Mouse (Mus musculus): ENCODE results near the gene Bdh2. TPM values are rescaled to one million over a fixed set of nuclear protein-coding genes. Genes with fewer than 3 reads are reported as not detected.

The Bdh2 gene
- polyA plus RNA-seq, 1 experiment from 2014 or later, result 1.7 TPM

DNA sequence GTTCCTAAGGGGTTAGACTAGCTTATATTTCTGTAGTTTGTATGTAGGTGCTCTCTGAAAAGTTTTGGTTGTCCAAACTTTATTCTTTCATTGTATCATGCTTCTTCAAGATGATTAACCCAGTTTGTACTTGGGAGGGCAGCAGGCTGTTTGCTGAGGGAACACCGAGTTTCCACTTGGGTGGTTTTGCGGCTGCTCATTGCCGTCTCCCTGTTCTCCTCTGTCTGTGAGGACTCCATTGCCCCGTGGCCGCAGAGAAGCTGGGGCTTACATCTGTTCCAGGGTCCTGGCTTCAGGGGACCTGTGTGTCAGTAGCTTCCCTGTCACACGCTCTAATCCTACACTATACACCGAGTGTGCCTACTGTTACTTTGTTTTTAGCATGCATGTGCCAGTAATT is 20.8 kb upstream of the Bdh2 start:
- Histone ChIP-seq H3K27me3 (replicated peaks; ENCODE audit: control insufficient read depth, insufficient read depth, low read length) (no peaks in the 10 kb centered on the region), H3K4me2 (no peak overlapping the region), H3K9ac (ENCODE audit: low read depth, low read length) (no peak overlapping the region), H3K9me3 (ENCODE audit: control insufficient read depth, low read length) (no peaks in the 10 kb centered on the region), H3K4me1 (replicated peaks; ENCODE audit: control insufficient read depth, insufficient read depth, low read length) (no peaks in the 10 kb centered on the region), H3K36me3 (ENCODE audit: control insufficient read depth, insufficient read depth, low read length) (peaks cover 64% of the 10 kb centered on the region), H3K27ac (ENCODE audit: low read depth, low read length) (no peak overlapping the region), H3K4me3 (ENCODE audit: low read depth, low read length) (no peak overlapping the region)
- ATAC-seq (replicated peaks; ENCODE audit: low FRiP score) (no peak), DNase-seq (ENCODE audit: low spot score) (no peak)
- WGBS, result 94% methylated on average over 7 of the region's 7 CpGs

DNA sequence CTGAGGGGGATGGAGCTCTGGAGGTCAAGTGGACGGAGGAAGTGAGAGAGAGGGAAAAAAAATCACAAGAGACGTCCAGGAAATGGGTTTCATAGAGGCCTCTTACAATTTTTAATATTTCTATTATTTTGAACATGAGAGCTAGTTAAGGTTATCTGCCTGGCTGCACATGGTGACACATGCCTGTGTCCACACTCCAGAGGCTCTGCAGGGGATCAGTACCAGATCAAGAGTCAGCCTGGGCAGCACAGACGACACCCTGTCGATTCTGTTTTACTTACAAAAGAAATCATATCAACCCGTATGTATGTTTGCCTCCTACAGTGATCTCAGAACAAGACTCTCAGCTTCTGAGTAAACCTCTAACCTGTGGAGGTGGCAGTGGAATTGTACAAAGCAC is 12.4 kb upstream of the Bdh2 start:
- no peaks in the 10 kb centered on the region for H3K27me3 ChIP-seq (replicated peaks; ENCODE audit: control insufficient read depth, insufficient read depth, low read length)
- 93% methylated on average over 5 of the region's 5 CpGs for WGBS
- H3K4me1 ChIP-seq (replicated peaks; ENCODE audit: control insufficient read depth, insufficient read depth, low read length), result no peaks in the 10 kb centered on the region
- peaks cover 50% of the 10 kb centered on the region for H3K36me3 ChIP-seq (ENCODE audit: control insufficient read depth, insufficient read depth, low read length)
- DNase-seq (ENCODE audit: low spot score) (no peak), ATAC-seq (replicated peaks; ENCODE audit: low FRiP score) (no peak)
- H3K9me3 ChIP-seq (ENCODE audit: control insufficient read depth, low read length), result no peaks in the 10 kb centered on the region
- H3K27ac ChIP-seq (ENCODE audit: low read depth, low read length), result no peak overlapping the region
- no peak overlapping the region for H3K4me3 ChIP-seq (ENCODE audit: low read depth, low read length)
- no peak overlapping the region for H3K4me2 ChIP-seq
- H3K9ac ChIP-seq (ENCODE audit: low read depth, low read length), result no peak overlapping the region

DNA sequence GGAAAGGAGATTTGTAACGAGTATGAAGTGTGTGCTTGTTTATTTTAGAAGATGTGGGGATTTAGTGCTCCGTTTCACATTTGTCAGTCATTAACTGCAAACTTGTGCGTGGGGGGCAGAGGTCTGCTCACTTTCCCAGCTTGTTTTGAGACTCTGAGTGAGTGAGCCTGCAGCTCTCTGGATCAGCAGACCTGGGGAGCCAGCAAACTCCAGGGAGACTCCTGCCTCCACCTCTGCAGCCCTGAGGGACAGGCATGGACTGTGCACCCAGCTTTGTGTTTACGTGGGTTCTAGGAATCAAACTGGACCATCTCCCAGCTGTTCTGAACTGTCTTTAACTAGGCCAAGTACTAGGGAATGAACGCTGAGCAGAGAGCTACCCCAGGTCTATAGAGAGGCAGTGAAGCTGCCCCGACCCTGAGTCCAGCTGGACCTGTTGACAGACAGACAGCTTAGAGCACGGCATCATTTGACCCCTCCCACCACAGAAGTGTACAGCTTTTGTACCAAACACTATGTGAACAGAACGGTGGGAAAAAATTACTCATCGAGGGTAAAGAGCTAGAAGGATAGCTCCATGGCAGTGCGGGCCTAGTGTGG is 11.5 kb upstream of the Bdh2 start:
- Histone ChIP-seq H3K4me2 (no peak overlapping the region), H3K9me3 (ENCODE audit: control insufficient read depth, low read length) (no peaks in the 10 kb centered on the region), H3K27ac (ENCODE audit: low read depth, low read length) (no peak overlapping the region), H3K4me3 (ENCODE audit: low read depth, low read length) (no peak overlapping the region), H3K27me3 (replicated peaks; ENCODE audit: control insufficient read depth, insufficient read depth, low read length) (no peaks in the 10 kb centered on the region), H3K4me1 (replicated peaks; ENCODE audit: control insufficient read depth, insufficient read depth, low read length) (no peaks in the 10 kb centered on the region), H3K36me3 (ENCODE audit: control insufficient read depth, insufficient read depth, low read length) (peaks cover 52% of the 10 kb centered on the region), H3K9ac (ENCODE audit: low read depth, low read length) (no peak overlapping the region)
- DNase-seq (ENCODE audit: low spot score), result no peak
- 86% methylated on average over 10 of the region's 10 CpGs for WGBS
- ATAC-seq (replicated peaks; ENCODE audit: low FRiP score), result peak; percentile 50

DNA sequence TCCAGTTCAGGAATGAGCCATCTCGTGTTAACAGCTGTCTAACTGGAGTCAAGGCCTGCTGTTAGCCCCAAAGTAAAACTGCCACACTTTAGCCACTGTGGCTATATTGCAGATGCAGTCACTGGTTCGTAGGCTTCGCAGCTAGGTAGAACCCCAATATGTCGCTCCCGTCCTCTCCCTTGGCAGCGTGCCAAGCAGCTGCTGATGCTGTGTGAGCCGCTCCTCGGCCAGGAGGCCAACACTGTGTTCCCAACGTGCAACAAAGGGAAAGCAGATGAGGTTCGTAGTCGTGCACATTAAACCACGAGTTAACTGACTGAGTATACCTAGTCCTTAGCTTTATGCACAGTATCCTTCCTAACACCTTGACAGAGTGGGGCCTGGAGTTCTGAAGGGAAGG is 8.4 kb upstream of the Bdh2 start:
- Histone ChIP-seq H3K36me3 (ENCODE audit: control insufficient read depth, insufficient read depth, low read length) (peaks cover 34% of the 10 kb centered on the region), H3K9me3 (ENCODE audit: control insufficient read depth, low read length) (no peaks in the 10 kb centered on the region), H3K9ac (ENCODE audit: low read depth, low read length) (no peak overlapping the region), H3K4me1 (replicated peaks; ENCODE audit: control insufficient read depth, insufficient read depth, low read length) (no peaks in the 10 kb centered on the region), H3K27me3 (replicated peaks; ENCODE audit: control insufficient read depth, insufficient read depth, low read length) (no peaks in the 10 kb centered on the region), H3K4me2 (no peak overlapping the region), H3K4me3 (ENCODE audit: low read depth, low read length) (no peak overlapping the region), H3K27ac (ENCODE audit: low read depth, low read length) (no peak overlapping the region)
- no peak for ATAC-seq (replicated peaks; ENCODE audit: low FRiP score)
- no peak for DNase-seq (ENCODE audit: low spot score)
- WGBS, result 90% methylated on average over 12 of the region's 12 CpGs

DNA sequence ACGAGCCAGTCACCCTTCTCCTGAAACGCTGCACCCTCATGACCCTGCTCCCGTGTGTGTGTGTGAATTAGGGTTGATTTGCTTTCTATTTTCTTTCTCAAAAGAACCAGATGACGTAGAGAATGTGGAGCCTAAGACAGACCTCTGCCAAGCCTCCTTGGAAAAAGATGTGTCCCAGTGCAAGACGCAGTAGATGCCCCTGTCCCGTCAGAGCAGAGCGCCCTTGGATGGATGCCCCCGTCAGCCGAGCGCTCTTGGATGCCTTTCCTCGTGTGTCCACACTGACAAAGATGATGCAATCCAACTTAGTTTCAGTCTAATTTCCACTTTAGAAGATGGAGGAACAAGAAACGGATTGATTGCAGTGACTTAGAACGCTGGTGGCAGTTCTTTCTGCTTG is 8.0 kb upstream of the Bdh2 start:
- H3K4me2 ChIP-seq, result no peak overlapping the region
- 90% methylated on average over 13 of the region's 13 CpGs for WGBS
- no peak overlapping the region for H3K4me3 ChIP-seq (ENCODE audit: low read depth, low read length)
- H3K4me1 ChIP-seq (replicated peaks; ENCODE audit: control insufficient read depth, insufficient read depth, low read length), result no peaks in the 10 kb centered on the region
- H3K9ac ChIP-seq (ENCODE audit: low read depth, low read length), result no peak overlapping the region
- H3K9me3 ChIP-seq (ENCODE audit: control insufficient read depth, low read length), result no peaks in the 10 kb centered on the region
- DNase-seq (ENCODE audit: low spot score), result no peak
- H3K27me3 ChIP-seq (replicated peaks; ENCODE audit: control insufficient read depth, insufficient read depth, low read length), result no peaks in the 10 kb centered on the region
- H3K27ac ChIP-seq (ENCODE audit: low read depth, low read length), result no peak overlapping the region
- peaks cover 34% of the 10 kb centered on the region for H3K36me3 ChIP-seq (ENCODE audit: control insufficient read depth, insufficient read depth, low read length)
- ATAC-seq (replicated peaks; ENCODE audit: low FRiP score), result no peak

DNA sequence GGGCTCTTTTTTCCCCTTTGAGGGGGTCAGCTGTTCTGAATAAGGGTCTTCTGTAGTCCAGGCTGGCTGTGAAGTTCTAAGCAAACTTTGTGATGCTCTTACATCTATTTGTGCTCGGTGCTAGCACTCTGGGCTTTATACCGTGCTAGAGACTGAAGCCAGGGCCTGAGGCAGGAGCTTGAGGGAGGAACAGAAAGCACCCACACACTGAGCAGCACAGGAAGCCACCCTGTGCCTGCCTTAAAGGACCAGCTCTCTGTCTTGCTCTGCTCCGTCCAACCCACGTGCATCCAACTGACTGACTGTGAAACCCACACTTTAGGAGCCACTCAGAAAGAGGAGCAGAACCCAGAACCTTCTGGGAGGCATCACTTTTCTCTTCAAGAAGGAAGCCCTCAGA is 861 bp upstream of the Bdh2 start:
- DNase-seq (ENCODE audit: low spot score) (no peak), ATAC-seq (replicated peaks; ENCODE audit: low FRiP score) (no peak)
- Histone ChIP-seq H3K4me2 (no peak overlapping the region), H3K9ac (ENCODE audit: low read depth, low read length) (no peak overlapping the region), H3K27ac (ENCODE audit: low read depth, low read length) (no peak overlapping the region), H3K4me3 (ENCODE audit: low read depth, low read length) (no peak overlapping the region), H3K36me3 (ENCODE audit: control insufficient read depth, insufficient read depth, low read length) (no peaks in the 10 kb centered on the region), H3K27me3 (replicated peaks; ENCODE audit: control insufficient read depth, insufficient read depth, low read length) (no peaks in the 10 kb centered on the region), H3K4me1 (replicated peaks; ENCODE audit: control insufficient read depth, insufficient read depth, low read length) (no peaks in the 10 kb centered on the region), H3K9me3 (ENCODE audit: control insufficient read depth, low read length) (no peaks in the 10 kb centered on the region)
- WGBS, result 69% methylated on average over 4 of the region's 4 CpGs

DNA sequence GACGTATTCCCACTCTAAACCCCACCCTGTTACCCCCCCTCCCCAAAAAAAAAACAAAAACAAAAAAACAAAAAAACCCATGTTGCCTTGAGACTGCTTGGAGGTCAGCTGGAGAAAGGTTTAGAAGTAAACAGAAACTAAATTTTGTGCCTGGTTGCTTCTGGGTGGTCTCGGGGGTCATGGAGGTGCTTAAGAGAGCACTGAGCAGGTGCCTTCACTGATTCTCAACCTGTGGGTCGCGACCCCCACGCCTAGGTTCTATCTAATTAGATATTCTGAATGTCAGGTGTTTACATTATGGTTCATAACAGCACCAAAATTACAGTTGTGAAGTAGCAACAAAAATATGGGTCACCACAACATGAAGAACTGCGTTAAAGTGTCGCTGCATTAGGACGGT is 680 bp downstream of the Bdh2 start:
- no peak overlapping the region for H3K4me2 ChIP-seq
- no peak for ATAC-seq (replicated peaks; ENCODE audit: low FRiP score)

DNA sequence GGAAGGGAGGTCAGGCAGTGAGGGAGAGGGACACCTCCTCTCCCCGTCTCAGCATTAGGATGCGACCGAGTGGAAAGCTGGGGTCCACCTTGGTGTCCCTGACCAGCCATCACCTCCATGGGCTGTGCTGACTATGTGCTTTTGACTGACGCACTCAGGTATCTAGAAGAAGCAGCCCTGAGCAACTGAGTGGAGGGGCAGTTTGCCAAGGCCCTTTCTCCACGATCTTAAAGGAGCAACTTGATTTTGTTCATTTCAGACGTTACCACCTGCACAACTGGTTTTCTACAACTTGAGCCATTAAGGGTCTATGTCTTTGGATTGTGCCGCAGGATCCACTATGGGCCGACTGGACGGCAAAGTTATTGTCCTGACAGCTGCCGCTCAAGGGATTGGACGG is 4.2 kb downstream of the Bdh2 start:
- Histone ChIP-seq H3K4me1 (replicated peaks; ENCODE audit: control insufficient read depth, insufficient read depth, low read length) (no peaks in the 10 kb centered on the region), H3K9me3 (ENCODE audit: control insufficient read depth, low read length) (no peaks in the 10 kb centered on the region), H3K36me3 (ENCODE audit: control insufficient read depth, insufficient read depth, low read length) (no peaks in the 10 kb centered on the region), H3K27ac (ENCODE audit: low read depth, low read length) (no peak overlapping the region), H3K4me2 (no peak overlapping the region), H3K27me3 (replicated peaks; ENCODE audit: control insufficient read depth, insufficient read depth, low read length) (no peaks in the 10 kb centered on the region), H3K4me3 (ENCODE audit: low read depth, low read length) (no peak overlapping the region), H3K9ac (ENCODE audit: low read depth, low read length) (no peak overlapping the region)
- no peak for DNase-seq (ENCODE audit: low spot score)
- 78% methylated on average over 11 of the region's 11 CpGs for WGBS
- no peak for ATAC-seq (replicated peaks; ENCODE audit: low FRiP score)

More for the DNA sequence above, 680 bp downstream of the Bdh2 start:
- no peaks in the 10 kb centered on the region for H3K9me3 ChIP-seq (ENCODE audit: control insufficient read depth, low read length)
- H3K27me3 ChIP-seq (replicated peaks; ENCODE audit: control insufficient read depth, insufficient read depth, low read length), result no peaks in the 10 kb centered on the region
- H3K36me3 ChIP-seq (ENCODE audit: control insufficient read depth, insufficient read depth, low read length), result no peaks in the 10 kb centered on the region
- 78% methylated on average over 8 of the region's 8 CpGs for WGBS
- no peak overlapping the region for H3K27ac ChIP-seq (ENCODE audit: low read depth, low read length)
- H3K9ac ChIP-seq (ENCODE audit: low read depth, low read length), result no peak overlapping the region
- no peaks in the 10 kb centered on the region for H3K4me1 ChIP-seq (replicated peaks; ENCODE audit: control insufficient read depth, insufficient read depth, low read length)
- DNase-seq (ENCODE audit: low spot score), result no peak
- no peak overlapping the region for H3K4me3 ChIP-seq (ENCODE audit: low read depth, low read length)

DNA sequence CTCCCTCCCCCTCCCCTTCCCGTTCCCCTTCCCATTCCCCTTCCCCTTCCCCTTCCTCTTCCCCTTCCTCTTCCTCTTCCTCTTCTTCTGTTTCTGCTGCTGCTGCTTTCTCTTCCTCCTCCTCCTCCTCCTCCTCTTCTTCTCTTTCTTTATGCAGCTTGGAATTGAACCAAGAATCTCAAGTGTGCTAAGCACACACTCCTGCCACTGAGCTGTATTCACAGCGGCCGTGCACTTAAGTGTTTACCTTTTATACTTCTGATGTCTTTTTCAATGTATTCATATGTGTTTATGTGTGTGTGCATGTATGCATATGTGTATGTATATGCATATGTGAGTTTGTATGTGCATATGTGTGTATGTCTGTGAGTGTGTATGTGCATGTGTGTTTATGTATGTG is 4.8 kb downstream of the Bdh2 start:
- DNase-seq (ENCODE audit: low spot score) (no peak), ATAC-seq (replicated peaks; ENCODE audit: low FRiP score) (no peak)
- Histone ChIP-seq H3K9ac (ENCODE audit: low read depth, low read length) (no peak overlapping the region), H3K4me1 (replicated peaks; ENCODE audit: control insufficient read depth, insufficient read depth, low read length) (no peaks in the 10 kb centered on the region), H3K4me2 (no peak overlapping the region), H3K27ac (ENCODE audit: low read depth, low read length) (no peak overlapping the region), H3K27me3 (replicated peaks; ENCODE audit: control insufficient read depth, insufficient read depth, low read length) (no peaks in the 10 kb centered on the region), H3K9me3 (ENCODE audit: control insufficient read depth, low read length) (no peaks in the 10 kb centered on the region), H3K4me3 (ENCODE audit: low read depth, low read length) (no peak overlapping the region), H3K36me3 (ENCODE audit: control insufficient read depth, insufficient read depth, low read length) (no peaks in the 10 kb centered on the region)
- 72% methylated on average over 3 of the region's 3 CpGs for WGBS
